In the genomic region with DNA sequence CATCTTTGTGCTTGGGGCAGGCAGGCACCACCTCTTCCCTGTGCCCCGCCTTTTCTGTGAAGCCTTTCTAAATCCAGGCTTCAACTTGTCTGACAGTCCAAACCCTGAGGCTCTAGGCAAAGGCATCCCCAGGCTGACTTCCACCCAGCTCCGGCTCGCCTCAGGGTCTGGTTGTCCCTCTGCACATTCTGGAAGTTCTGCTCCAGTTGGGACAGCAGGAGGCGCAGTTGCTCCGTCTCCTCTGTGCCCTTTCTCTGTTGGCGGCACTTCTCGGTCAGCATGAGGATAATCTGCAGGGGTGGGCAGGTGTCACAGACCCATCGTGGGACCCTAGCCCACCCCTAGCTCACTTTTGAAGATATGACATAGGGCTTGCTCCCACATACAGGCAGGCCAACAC, we compare ENCODE assay signal across 9 mouse cellular contexts. TPM values are rescaled to one million over a fixed set of nuclear protein-coding genes. Genes with fewer than 3 reads are reported as not detected.
DNase-seq lines count a peak whose midpoint lies in the region; ATAC-seq and TF ChIP-seq lines count a peak whose summit lies in the region.
"Had no signal": no experiment of that assay in that cellular context is flagged by ENCODE, and none has a peak within 500 bp of the region (broad histone marks: within the 10 kb centered on the region; RNA-seq: fewer than 3 reads in every experiment).

No protein-coding gene starts in this region.

- intact Hi-C loops in gastrocnemius, adult 2 months (cut with DNase I) = loop anchor here (1.0 kb wide), 1 partner anchor 75 kb away; no protein-coding TSS in a partner anchor

- 12% methylated on average over 8 of the region's 8 CpGs for WGBS in stomach, embryonic 14.5 days

- no peaks in the 10 kb centered on the region for H3K27me3 ChIP-seq in stomach, embryonic 14.5 days (ENCODE audit: control insufficient read depth, insufficient read depth, low read length)

- H3K4me1 ChIP-seq in stomach, embryonic 14.5 days (ENCODE audit: control insufficient read depth, insufficient read depth, low read length) = no peaks in the 10 kb centered on the region

- ATAC-seq in cerebellum, adult (ENCODE audit: insufficient number of reproducible peaks, low FRiP score, low TSS enrichment) = no peak
- ATAC-seq in megakaryocyte, adult 5-6 weeks (ENCODE audit: poor library complexity, severe bottlenecking) = 0 out of 2 replicates have a peak, but pooled peaks have one; percentile 20
- ATAC-seq in stomach, embryonic 14.5 days (ENCODE audit: insufficient number of reproducible peaks, insufficient read depth, low FRiP score, low read depth) = no peak

- no peak overlapping the region for H3K27ac ChIP-seq in gastrocnemius, adult 2 months
- H3K27ac ChIP-seq in layer of hippocampus, adult 2 months = no peak overlapping the region
- H3K27ac ChIP-seq in stomach, embryonic 14.5 days (ENCODE audit: low read length) = no peak overlapping the region

- H3K4me2 ChIP-seq in stomach, embryonic 14.5 days (replicated peaks; ENCODE audit: low read depth, low read length) = no peak overlapping the region

- no peaks in the 10 kb centered on the region for H3K9me3 ChIP-seq in stomach, embryonic 14.5 days (ENCODE audit: control insufficient read depth, low read depth, low read length)

- TF ChIP-seq CTCF in gastrocnemius, adult 2 months (IDR thresholded peaks at IDR 0.05) = peak; percentile 93
- peak; percentile 89 for TF ChIP-seq CTCF in layer of hippocampus, adult 2 months (conservative IDR thresholded peaks at IDR 0.05)

- H3K9ac ChIP-seq in stomach, embryonic 14.5 days (replicated peaks; ENCODE audit: low read depth, low read length) = 0 out of 2 replicates have a peak overlapping the region, but pooled peaks have one; percentile 18

- DNase-seq in cerebellum, adult 11 months = peak; percentile 68
- peak; percentile 62 for DNase-seq in A20 (ENCODE audit: low read depth, low spot score)
- DNase-seq in cerebellum, adult 11-12 months = peak; percentile 72
- DNase-seq in gastrocnemius, adult 2 months = peak; percentile 81
- DNase-seq in layer of hippocampus, adult 2 months (ENCODE audit: low spot score in 2 of 2) = peak in 1 of 2 experiments; percentile 65

- H3K36me3 ChIP-seq in stomach, embryonic 14.5 days (ENCODE audit: control insufficient read depth, insufficient read depth, low read length) = no peaks in the 10 kb centered on the region

- no peak overlapping the region for H3K4me3 ChIP-seq in gastrocnemius, adult 2 months
- H3K4me3 ChIP-seq in layer of hippocampus, adult 2 months = no peak overlapping the region
- H3K4me3 ChIP-seq in stomach, embryonic 14.5 days (ENCODE audit: low read depth, low read length) = no peak overlapping the region

RNA-seq across cellular contexts. Expression of gene Ptrh1, which starts 3.5 kb away (rescaled TPM):
- total RNA-seq in gastrocnemius, adult 2 months (2021) = 1 to 10 TPM; 1.3 to 2.5 TPM
- 1 to 10 TPM; 5.9 to 6.4 TPM for total RNA-seq in layer of hippocampus, adult 2 months (2021)
- total RNA-seq in megakaryocyte, adult 5-6 weeks (2015) = 0.57 TPM in 1 of 2 replicates, not detected in the other
- 0.88 and 5.4 TPM in 2 replicates for total RNA-seq in megakaryocyte, adult 5-6 weeks (2017)
- polyA plus RNA-seq in stomach, embryonic 14.5 days (2014; fragmentation: Nextera tagmentation; extraction: Ambion mirVana) = 4.3 and 5.6 TPM in 2 replicates

RNA-seq across cellular contexts. Expression of gene Ttc16, which starts 3.7 kb away (rescaled TPM):
- total RNA-seq in gastrocnemius, adult 2 months (2021) = not detected
- total RNA-seq in layer of hippocampus, adult 2 months (2021) = under 1 TPM; 0.69 to 0.82 TPM
- not detected in 2 replicates for total RNA-seq in megakaryocyte, adult 5-6 weeks (2015)
- not detected in 2 replicates for total RNA-seq in megakaryocyte, adult 5-6 weeks (2017)
- 0.13 and 0.64 TPM in 2 replicates for polyA plus RNA-seq in stomach, embryonic 14.5 days (2014; fragmentation: Nextera tagmentation; extraction: Ambion mirVana)
- total RNA-seq: hematopoietic stem cell, adult 5-6 weeks had no signal

RNA-seq across cellular contexts. Expression of gene Cfap157, which starts 5.1 kb away (rescaled TPM):
- total RNA-seq in gastrocnemius, adult 2 months (2021) = not detected
- total RNA-seq in layer of hippocampus, adult 2 months (2021) = 1 to 10 TPM in 1 of 2 experiments, not detected in 1; 2.0 TPM
- not detected in 2 replicates for total RNA-seq in megakaryocyte, adult 5-6 weeks (2015)
- total RNA-seq in megakaryocyte, adult 5-6 weeks (2017) = not detected in 2 replicates
- 0.21 and 0.75 TPM in 2 replicates for polyA plus RNA-seq in stomach, embryonic 14.5 days (2014; fragmentation: Nextera tagmentation; extraction: Ambion mirVana)
- total RNA-seq: hematopoietic stem cell, adult 5-6 weeks had no signal

RNA-seq across cellular contexts. Expression of gene Tor2a, which starts 22.1 kb away (rescaled TPM):
- 1 to 10 TPM; 3.7 to 4.9 TPM for total RNA-seq in gastrocnemius, adult 2 months (2021)
- 10 to 100 TPM; 30.3 to 32.3 TPM for total RNA-seq in layer of hippocampus, adult 2 months (2021)
- 19.0 and 24.2 TPM in 2 replicates for total RNA-seq in megakaryocyte, adult 5-6 weeks (2015)
- 17.7 and 17.8 TPM in 2 replicates for total RNA-seq in megakaryocyte, adult 5-6 weeks (2017)
- 71.3 and 75.7 TPM in 2 replicates for polyA plus RNA-seq in stomach, embryonic 14.5 days (2014; fragmentation: Nextera tagmentation; extraction: Ambion mirVana)

RNA-seq across cellular contexts. Expression of gene 6330409D20Rik, which starts 38.3 kb away (rescaled TPM):
- not detected for total RNA-seq in gastrocnemius, adult 2 months (2021)
- total RNA-seq in layer of hippocampus, adult 2 months (2021) = 1 to 10 TPM; 1.4 to 2.9 TPM
- not detected in 2 replicates for total RNA-seq in megakaryocyte, adult 5-6 weeks (2015)
- total RNA-seq in megakaryocyte, adult 5-6 weeks (2017) = not detected in 2 replicates
- polyA plus RNA-seq in stomach, embryonic 14.5 days (2014; fragmentation: Nextera tagmentation; extraction: Ambion mirVana) = 0.67 and 0.77 TPM in 2 replicates
- total RNA-seq: hematopoietic stem cell, adult 5-6 weeks had no signal
